Mouse (Mus musculus) heart, adult 10 weeks (tissue): ENCODE results near the gene Nhsl1. TPM values are rescaled to one million over a fixed set of nuclear protein-coding genes. Genes with fewer than 3 reads are reported as not detected.

Experiments used
- polyA plus RNA-seq: library from polyadenylated mRNA; stranded (reverse); fragments of 350-450 nt; fragmentation: Illumina TruSeq; extraction: RNeasy Lipid Tissue Mini Kit (QIAGEN cat#74804); gene quantifications from one replicate; pipeline ENCODE4 v1.2.3, GENCODE M21; 2014; ENCODE audit warnings: low read depth, low replicate concordance

Gene Nhsl1
- 7.8 TPM for polyA plus RNA-seq

GRCm38 (mm10) chr10:18318916-18319481 is at the start of gene Nhsl1:
Nhsl1 (plus strand) TSS chr10:18318985.

GRCm38 (mm10) chr10:18545813-18546235 is 227.0 kb downstream of the Nhsl1 start, which contains the start of gene Hebp2:
Hebp2 (minus strand) TSS chr10:18546076.

Other genes with a start within 250 kb of the Nhsl1 start
- not detected for gene Ect2l, start 108.1 kb upstream of the Nhsl1 start, polyA plus RNA-seq
- 21.1 TPM for gene Ccdc28a, start 84.0 kb upstream of the Nhsl1 start, polyA plus RNA-seq
- 1.9 TPM for gene Hebp2, start 227.1 kb downstream of the Nhsl1 start, polyA plus RNA-seq